Mouse (Mus musculus) brain, embryonic 14.5 days (tissue): ENCODE results near the gene Zfp114. TPM values are rescaled to one million over a fixed set of nuclear protein-coding genes. Genes with fewer than 3 reads are reported as not detected.
A peak's percentile ranks its signal among the peaks of the same experiment; 100 is the strongest.

ENCODE experiments used
- DNase-seq: peaks from one replicate; pipeline ENCODE4 v3.0.0-alpha.2; 2011; ENCODE audit warnings: low read depth
- CTCF ChIP-seq: fragments of 200-500 bp; IDR thresholded peaks from 2 replicates; pipeline ENCODE4 v1.5.1; 2012; ENCODE audit warnings: inconsistent platforms, mild to moderate bottlenecking, moderate library complexity, borderline replicate concordance; ENCODE audit not compliant: insufficient read depth, insufficient read length; ENCODE audit errors: extremely low read depth
- POLR2A ChIP-seq: fragments of 200-500 bp; IDR thresholded peaks from 2 replicates; pipeline ENCODE4 v1.6.1; 2012; ENCODE audit warnings: mild to moderate bottlenecking, inconsistent platforms, borderline replicate concordance; ENCODE audit not compliant: poor library complexity, insufficient read depth, insufficient read length, severe bottlenecking; ENCODE audit errors: extremely low read depth
- polyA plus RNA-seq: library from polyadenylated mRNA; depleted of rRNA; stranded (reverse); fragments of >200 nt; gene quantifications from 2 replicates; pipeline ENCODE4 v1.2.3, GENCODE M21; 2012; rRNA removed

Zfp114 gene
- polyA plus RNA-seq: 2.1 and 2.5 TPM in 2 replicates

DNA sequence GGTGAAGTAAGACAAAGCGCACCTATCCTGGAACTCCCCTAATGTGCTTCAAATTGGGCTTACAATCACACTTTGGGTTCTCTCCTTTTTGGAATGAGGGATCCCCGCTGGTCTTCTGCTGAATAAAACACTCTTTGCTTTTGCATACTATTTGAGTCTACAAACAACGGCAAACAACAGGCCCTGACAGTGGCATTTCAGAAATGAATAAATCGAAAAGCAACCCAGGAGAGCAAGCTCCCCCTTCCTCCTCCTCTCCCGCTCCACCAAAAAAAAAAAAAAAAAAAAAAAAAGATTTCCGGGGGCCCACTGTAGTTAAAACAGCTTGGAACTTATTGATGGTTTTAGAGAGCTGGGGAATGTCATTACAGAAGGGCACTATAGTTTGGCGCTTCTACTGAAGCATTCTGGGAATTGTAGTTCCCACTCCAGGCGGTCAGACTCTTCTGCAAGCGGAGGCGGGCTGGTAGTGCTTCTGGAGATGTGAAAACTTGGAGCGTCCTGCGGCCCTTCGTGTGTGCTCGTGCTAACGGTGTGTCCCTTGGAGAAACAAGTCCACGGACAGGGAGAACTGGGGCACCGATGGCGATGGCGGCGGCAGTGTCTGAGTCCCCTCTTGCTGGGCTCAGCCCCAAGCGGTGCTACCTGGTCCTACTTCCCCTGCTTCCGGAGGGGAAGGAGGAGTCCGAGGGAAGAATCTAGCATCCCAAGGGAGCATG is at the start of gene Zfp114:
Gene Zfp114 (plus strand): TSS at position 443 of the 719 bp plus-strand sequence.
- TF ChIP-seq POLR2A: no peak
- peak; percentile 22; the same call in 1 of the 2 replicates for TF ChIP-seq CTCF

DNA sequence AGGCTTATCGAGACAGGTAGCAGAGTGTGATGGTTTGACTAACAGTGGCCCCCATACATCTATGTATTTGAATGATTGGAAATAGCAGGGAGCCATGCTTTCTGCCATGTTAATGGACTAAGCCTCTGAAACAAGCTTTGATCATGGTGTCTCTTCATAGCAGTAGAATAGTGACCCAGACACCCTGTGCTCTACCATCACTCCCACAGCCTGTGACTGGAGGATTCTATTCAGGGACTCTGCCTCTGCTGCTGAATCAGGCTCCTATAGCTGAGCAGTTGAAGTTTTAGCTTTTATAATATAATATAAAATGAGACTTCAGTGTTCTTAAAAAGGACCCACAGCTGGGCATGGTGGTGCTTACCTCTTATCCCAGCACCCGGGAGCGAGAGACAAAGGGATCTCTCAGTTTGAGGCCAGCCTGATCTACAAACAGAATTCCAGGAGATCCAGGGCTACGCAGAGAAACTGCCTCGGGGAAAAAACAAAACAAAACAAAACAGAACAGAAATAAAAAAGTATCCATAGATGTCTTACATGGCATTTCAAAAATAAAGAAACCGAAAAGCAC is 41.4 kb upstream of the Zfp114 start:
- no peak for DNase-seq
- TF ChIP-seq POLR2A (no peak), CTCF (no peak)

More for the DNA sequence above, at the start of gene Zfp114:
- DNase-seq: peak; percentile 92

DNA sequence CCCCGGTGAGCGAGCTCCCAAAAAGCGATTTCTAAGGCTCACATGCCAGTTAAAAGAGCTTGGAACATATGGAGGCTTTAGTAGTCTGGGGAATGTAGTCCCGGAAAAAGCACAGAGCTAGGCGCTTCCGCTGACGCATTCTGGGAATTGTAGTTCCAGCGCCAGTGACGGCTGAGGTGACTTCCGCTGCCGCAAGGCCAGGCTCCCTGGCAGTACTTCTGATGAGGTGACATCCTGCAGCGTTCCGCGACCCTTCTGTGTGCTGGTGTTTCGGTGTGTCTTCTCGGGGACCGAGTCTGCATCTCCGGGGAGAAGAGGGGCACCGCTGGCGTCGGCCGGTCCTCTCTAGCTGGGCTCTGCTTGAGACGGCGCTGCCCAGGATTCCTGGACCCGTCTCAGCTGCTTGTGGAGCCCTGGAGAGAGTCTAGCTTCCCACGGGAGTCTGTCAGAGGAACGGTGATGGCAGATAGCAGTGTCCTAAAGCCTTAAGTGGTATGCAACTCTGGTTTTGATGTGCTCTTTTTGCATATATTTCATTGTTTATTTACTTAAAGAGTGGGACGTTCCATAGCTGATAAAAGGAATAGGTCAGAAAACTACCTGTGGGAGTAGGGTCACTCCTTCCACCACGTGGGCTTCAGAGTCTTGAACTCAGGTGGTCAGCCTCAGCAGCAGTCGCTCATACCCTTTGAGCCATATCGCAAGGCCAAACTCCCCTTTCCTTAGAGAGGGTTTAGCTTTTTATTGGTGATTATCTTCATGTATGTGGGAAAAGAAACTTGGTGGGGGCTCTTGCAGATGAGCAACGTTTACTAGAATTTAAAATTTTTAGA is 40.6 kb upstream of the Zfp114 start, which contains the start of gene Zfp235:
Gene Zfp235 (plus strand): TSS at position 174 of the 833 bp plus-strand sequence.
- DNase-seq: peak; percentile 97
- no peak for TF ChIP-seq CTCF
- peak; percentile 63; the same call in 1 of the 2 replicates for TF ChIP-seq POLR2A

DNA sequence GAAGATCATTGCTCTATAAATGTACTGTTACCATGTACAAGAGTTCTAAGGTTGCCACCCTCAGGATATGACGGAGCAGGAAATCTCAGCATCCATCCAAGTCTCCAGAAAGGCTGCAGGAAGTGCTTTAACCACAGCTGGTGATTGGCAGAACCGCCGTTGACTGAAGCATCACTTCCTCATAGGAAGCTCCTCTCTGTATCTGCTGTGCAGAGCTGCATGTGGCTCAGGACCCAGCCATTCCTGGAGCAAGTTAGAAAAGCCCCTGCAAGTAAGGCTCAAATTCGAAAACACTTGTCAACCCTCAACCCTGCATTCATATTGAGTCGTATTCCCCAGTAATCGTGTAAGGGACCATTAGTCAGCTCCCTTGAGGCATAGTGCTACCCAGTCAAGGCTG is 32.3 kb upstream of the Zfp114 start:
- TF ChIP-seq POLR2A: no peak
- DNase-seq: no peak

DNA sequence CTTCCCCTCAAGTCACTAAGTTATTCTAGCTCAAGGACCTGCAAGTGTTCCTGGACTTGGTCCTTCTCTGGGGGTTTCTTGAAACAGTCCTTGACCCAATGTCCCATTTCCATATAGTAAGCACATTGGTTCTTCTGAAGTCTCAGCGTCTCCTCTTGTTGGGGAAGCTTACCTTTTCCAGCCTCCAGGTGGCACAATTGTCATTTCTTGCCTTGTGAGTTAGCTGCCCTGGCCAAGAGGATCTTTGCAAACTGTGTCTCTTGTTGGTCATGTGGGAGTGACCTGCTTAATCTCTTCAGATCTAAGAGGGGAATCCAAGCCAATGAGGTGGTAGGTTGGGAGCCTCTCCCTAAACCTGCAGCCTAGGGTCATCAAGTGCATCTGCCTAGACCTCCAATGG is 21.6 kb upstream of the Zfp114 start:
- peak; percentile 17 for DNase-seq
- peak; percentile 28; the same call in 1 of the 2 replicates for TF ChIP-seq CTCF
- TF ChIP-seq POLR2A: no peak

DNA sequence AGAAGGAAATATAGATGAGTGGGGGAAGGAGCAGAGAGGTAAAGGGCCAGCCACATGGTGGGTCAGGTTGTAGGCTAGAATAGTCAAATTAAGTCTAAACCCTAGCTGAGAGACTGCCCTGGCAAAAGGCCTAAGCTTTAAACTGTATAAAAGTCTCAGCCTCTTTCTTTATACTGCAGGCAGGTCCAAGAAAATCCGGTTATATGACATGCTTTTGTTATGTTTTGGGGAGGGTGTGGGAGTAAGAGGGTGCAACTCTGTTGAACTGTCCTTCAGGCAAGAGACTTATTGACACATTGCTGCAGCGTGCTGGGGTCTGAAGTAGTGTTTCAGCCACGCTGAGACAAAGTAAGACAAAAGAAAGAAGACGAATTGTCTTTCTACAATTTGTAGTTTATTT is 2.7 kb upstream of the Zfp114 start:
- TF ChIP-seq CTCF (no peak), POLR2A (no peak)

DNA sequence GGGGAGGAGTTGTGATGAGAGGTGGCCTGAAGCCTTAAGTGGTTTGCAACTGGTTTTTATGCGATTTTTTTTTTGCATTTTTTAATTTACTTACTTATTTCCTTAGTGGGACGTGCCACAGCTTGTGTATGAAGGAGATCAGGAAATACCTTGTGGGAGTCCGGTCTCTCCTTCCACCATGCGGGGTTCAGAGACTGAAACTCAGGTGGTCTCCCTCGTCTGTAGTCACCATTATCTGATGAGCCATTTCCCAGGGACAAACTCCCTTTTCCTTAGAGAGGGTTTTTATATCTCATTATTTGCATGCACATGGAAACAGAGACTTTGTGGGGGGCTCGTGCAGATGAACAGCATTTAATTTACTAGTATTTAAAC is 464 bp downstream of the Zfp114 start:
- TF ChIP-seq CTCF (no peak), POLR2A (no peak)
- no peak for DNase-seq

More for the DNA sequence above, 2.7 kb upstream of the Zfp114 start:
- no peak for DNase-seq

DNA sequence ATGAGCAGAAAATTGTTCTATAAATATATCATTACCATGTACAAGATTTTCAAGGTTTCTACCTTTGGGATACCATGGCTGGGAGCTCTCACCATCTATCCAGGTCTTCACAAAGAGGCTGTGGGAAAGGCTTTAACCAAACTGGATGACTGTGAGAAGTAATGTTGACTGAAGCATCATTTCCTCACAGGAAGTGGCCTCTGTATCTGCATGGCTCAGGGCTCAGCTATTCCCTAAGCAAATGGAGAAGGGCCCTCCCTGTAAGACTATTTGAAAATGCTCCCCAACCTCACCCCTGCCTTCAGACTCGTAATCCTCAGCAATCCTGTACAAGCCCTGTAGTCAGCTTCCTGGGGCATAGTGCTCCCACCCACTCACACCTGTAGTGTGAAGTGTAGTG is 12.8 kb downstream of the Zfp114 start:
- TF ChIP-seq CTCF (no peak), POLR2A (no peak)
- no peak for DNase-seq

DNA sequence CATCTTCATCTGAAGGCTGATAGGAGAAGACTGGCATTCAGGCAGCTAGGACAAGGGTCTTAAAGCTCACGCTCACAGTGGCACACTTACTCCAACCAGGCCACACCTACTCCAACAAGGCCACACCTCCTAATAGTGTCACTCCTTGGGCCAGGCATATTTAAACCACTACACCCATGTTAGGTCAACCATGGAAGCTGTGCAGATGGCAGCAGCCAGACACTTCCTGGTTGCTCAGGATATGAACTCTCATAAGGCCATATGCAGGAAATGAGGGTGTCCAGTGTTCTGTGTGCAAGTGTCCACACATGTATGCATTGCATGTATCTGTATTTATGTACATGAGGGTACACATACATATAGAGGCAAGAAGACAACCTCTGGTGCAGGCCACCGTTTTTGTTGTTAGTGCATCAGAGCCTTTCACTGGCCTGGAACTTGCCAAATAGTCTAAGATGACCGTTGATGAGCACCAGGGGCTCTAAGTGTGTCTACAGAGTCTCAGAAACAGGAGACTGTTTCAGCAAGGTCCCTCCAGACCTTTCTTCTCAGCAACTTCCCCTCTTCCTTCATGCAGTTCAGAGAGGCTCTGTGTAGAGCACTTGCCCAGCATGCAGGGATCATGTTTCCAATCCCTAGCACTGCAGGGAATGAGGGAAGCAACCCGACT is 14.2 kb downstream of the Zfp114 start:
- DNase-seq: no peak
- no peak for TF ChIP-seq POLR2A
- TF ChIP-seq CTCF: no peak

DNA sequence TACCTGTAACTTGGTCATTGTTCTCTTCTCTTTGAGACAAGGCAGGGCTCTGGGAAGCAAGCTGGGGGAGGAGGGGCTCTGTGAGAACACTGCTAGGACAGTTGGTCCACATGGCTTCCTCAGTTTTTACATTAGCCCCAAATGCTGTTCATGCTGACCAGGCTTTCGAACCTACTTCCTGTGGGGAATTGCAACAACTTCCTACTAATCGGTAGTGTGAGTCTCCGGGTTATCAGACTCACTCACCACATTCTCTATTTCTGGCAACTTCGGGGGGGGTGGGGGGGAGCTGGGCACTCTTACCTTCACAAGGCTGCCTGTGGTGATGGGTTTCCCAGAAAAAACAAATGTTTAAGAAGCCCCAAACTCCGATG is 14.7 kb downstream of the Zfp114 start:
- no peak for DNase-seq
- TF ChIP-seq CTCF (no peak), POLR2A (no peak)

DNA sequence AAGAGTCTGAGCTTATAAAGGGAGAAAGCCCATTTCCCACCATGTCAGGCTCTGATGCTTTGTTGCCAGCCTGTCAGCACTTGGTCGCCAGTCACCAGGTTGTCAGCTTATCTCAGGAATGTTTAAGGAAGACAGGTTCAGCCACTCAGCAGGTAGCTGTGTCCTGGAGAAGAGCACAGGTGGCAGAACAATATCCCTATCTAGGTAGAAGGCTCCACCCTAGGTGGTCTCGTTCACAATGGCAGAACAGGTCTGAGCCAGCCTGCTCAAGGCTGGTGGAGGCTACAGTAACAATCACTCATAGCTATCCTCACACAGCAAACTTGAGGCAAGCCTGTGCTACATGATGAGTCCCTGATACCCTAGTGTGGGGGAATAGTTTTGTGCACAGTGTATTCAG is 16.5 kb downstream of the Zfp114 start:
- no peak for DNase-seq
- TF ChIP-seq CTCF (no peak), POLR2A (no peak)
